Mouse (Mus musculus) midbrain, embryonic 13.5 days (tissue): ENCODE data around the gene Scarb1. TPM values are rescaled to one million over a fixed set of nuclear protein-coding genes. Genes with fewer than 3 reads are reported as not detected.

Experiments used
- ATAC-seq: fragments of 200-750 bp; cut with Nextera tagmentation; 2 replicates; pipeline ENCODE4 v1.8.0; 2017; ENCODE audit warnings: mild to moderate bottlenecking, moderate TSS enrichment, moderate library complexity
- H3K27ac ChIP-seq: fragments of 300-500 bp; sonication (generic); 2 replicates; pipeline ENCODE4 v1.5.1; 2015; ENCODE audit warnings: inconsistent platforms, mild to moderate bottlenecking, moderate library complexity
- H3K27me3 ChIP-seq: fragments of 300-500 bp; sonication (generic); 2 replicates; pipeline ENCODE4 v1.6.1; 2015; ENCODE audit warnings: mild to moderate bottlenecking, inconsistent platforms
- H3K36me3 ChIP-seq: fragments of 300-500 bp; sonication (generic); 2 replicates; pipeline ENCODE4 v1.6.1; 2015; ENCODE audit warnings: mild to moderate bottlenecking, inconsistent platforms
- H3K4me1 ChIP-seq: fragments of 300-500 bp; sonication (generic); replicated peaks from 2 replicates; pipeline ENCODE4 v1.6.1; 2015; ENCODE audit warnings: inconsistent platforms
- H3K4me2 ChIP-seq: fragments of 300-500 bp; sonication (generic); replicated peaks from 2 replicates; pipeline ENCODE4 v1.6.1; 2015; ENCODE audit warnings: moderate library complexity, mild to moderate bottlenecking, inconsistent platforms
- H3K4me3 ChIP-seq: fragments of 300-500 bp; sonication (generic); replicated peaks from 2 replicates; pipeline ENCODE4 v1.5.1; 2015; ENCODE audit warnings: mild to moderate bottlenecking, inconsistent platforms
- H3K9ac ChIP-seq: fragments of 300-500 bp; sonication (generic); replicated peaks from 2 replicates; pipeline ENCODE4 v1.6.1; 2015; ENCODE audit warnings: mild to moderate bottlenecking, inconsistent platforms
- H3K9me3 ChIP-seq: fragments of 300-500 bp; sonication (generic); 2 replicates; pipeline ENCODE4 v1.6.1; 2016; ENCODE audit warnings: mild to moderate bottlenecking, inconsistent platforms
- WGBS: fragments of 180-500 bp; shearing (Covaris S2); methylation state at CpG from one replicate; pipeline ENCODE4 v1.1.7; 2015; 5-methylcytosine and 5-hydroxymethylcytosine counted together
- polyA plus RNA-seq: library from polyadenylated mRNA; unstranded; fragments of >200 nt; fragmentation: Nextera tagmentation; extraction: Ambion mirVana; gene quantifications from 2 replicates; pipeline ENCODE4 v1.2.1, GENCODE M21; 2015

Scarb1 gene
- polyA plus RNA-seq, 1 experiment from 2014 or later: 22.8 TPM

DNA sequence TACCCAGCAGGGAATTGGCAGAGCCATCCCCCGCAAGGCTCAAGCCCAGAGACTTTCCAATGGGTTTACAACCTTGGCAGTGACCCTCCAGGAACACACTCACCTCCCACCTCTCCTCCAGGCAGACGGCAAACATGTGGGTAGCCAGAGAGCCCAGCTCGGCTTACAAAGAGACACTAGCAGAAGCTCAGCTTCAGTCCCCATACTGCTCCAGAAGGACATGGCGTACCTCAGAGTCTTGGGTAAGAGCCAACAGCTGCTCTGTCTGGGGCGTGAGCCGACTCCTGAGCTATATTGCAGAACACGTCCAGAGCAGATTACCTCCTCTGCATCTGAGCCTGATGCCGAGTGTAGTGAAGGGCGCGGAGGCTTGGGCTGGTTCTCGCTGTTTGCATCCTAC lies 15.0 kb downstream of the Scarb1 start:
- H3K27ac ChIP-seq: no peak overlapping the region
- H3K9ac ChIP-seq: no peak overlapping the region
- H3K36me3 ChIP-seq: no peaks in the 10 kb centered on the region
- H3K27me3 ChIP-seq: no peaks in the 10 kb centered on the region
- no peak overlapping the region for H3K4me2 ChIP-seq
- WGBS: 88% methylated on average over 11 of the region's 11 CpGs
- no peaks in the 10 kb centered on the region; the same call in 1 of the 2 replicates for H3K4me1 ChIP-seq
- ATAC-seq: no peak
- H3K4me3 ChIP-seq: no peak overlapping the region
- no peaks in the 10 kb centered on the region for H3K9me3 ChIP-seq

DNA sequence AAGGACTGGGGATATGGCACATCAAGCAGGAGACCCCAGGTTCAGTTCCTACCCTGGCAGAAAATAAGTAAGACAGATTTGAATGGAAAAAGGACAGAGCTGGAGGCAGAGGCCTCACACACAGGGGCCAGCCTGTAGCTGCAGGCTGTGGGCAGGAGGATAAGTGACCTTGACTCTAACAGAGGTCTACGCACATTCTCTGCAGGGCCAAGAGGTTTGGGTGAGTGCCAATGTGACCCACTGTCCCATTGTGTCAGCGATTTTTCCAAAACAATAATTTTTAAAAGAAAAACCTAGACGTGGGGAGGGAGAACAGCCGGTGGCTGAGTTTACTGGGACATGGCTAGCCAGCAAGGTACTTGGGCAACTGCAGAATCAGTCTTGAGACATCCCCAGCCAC lies 15.6 kb downstream of the Scarb1 start:
- H3K4me1 ChIP-seq: no peaks in the 10 kb centered on the region; the same call in 1 of the 2 replicates
- WGBS: 91% methylated on average over 4 of the region's 4 CpGs

DNA sequence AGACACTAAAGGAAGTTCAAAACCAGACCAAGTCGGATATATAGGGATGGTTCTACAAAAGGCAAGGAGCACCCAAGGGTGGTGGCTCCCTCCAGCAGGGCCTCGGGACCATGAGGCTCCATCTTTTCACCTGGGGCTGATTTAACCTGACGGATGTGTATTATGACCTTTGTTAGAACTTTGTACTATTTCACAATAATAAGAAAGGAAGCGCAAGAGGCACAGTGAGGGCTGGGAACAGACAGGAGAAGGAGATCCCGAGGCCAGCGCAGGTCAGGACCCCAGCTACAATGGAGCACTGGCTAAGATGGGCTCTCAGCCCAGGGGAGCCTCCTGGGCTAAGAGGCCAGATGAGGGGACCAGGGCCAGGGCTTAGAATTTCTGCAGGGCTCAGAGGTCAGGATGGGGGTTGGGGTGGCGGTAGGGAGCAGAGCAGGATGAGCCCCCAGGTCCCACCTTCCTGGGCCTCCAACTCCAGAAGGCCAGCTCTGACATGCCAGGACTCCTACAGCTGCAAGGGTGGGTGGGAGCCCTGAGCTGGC lies 16.9 kb downstream of the Scarb1 start:
- Histone ChIP-seq H3K27ac (no peak overlapping the region), H3K4me1 (no peaks in the 10 kb centered on the region; the same call in 1 of the 2 replicates), H3K4me2 (no peak overlapping the region), H3K36me3 (no peaks in the 10 kb centered on the region), H3K9ac (no peak overlapping the region), H3K9me3 (no peaks in the 10 kb centered on the region), H3K27me3 (no peaks in the 10 kb centered on the region), H3K4me3 (no peak overlapping the region)
- WGBS: 90% methylated on average over 7 of the region's 7 CpGs
- ATAC-seq: no peak

More for the DNA sequence above, 15.6 kb downstream of the Scarb1 start:
- H3K4me3 ChIP-seq: no peak overlapping the region
- H3K36me3 ChIP-seq: no peaks in the 10 kb centered on the region
- no peak overlapping the region for H3K4me2 ChIP-seq
- H3K27ac ChIP-seq: no peak overlapping the region
- no peak for ATAC-seq
- no peak overlapping the region for H3K9ac ChIP-seq
- no peaks in the 10 kb centered on the region for H3K27me3 ChIP-seq
- H3K9me3 ChIP-seq: no peaks in the 10 kb centered on the region

GRCm38 (mm10) chr5:125323128-125323527 lies 17.8 kb downstream of the Scarb1 start:
- no peak for ATAC-seq
- no peak overlapping the region for H3K9ac ChIP-seq
- H3K4me1 ChIP-seq: no peaks in the 10 kb centered on the region; the same call in 1 of the 2 replicates
- H3K27ac ChIP-seq: no peak overlapping the region
- no peaks in the 10 kb centered on the region for H3K27me3 ChIP-seq
- H3K4me2 ChIP-seq: no peak overlapping the region
- H3K9me3 ChIP-seq: no peaks in the 10 kb centered on the region
- 95% methylated on average over 6 of the region's 6 CpGs for WGBS
- H3K4me3 ChIP-seq: no peak overlapping the region
- H3K36me3 ChIP-seq: no peaks in the 10 kb centered on the region

GRCm38 (mm10) chr5:125321836-125322235 lies 19.1 kb downstream of the Scarb1 start:
- H3K36me3 ChIP-seq: no peaks in the 10 kb centered on the region
- no peak overlapping the region for H3K27ac ChIP-seq
- no peak overlapping the region for H3K4me2 ChIP-seq
- H3K9me3 ChIP-seq: no peaks in the 10 kb centered on the region
- no peaks in the 10 kb centered on the region for H3K27me3 ChIP-seq
- H3K9ac ChIP-seq: no peak overlapping the region
- WGBS: 80% methylated on average over 3 of the region's 3 CpGs
- no peak for ATAC-seq
- H3K4me1 ChIP-seq: no peaks in the 10 kb centered on the region; the same call in 1 of the 2 replicates
- H3K4me3 ChIP-seq: no peak overlapping the region

- no peak overlapping the region for H3K4me3 ChIP-seq
- H3K4me2 ChIP-seq: no peak overlapping the region
- no peaks in the 10 kb centered on the region for H3K9me3 ChIP-seq
- H3K27me3 ChIP-seq: no peaks in the 10 kb centered on the region
- no peaks in the 10 kb centered on the region; the same call in 1 of the 2 replicates for H3K4me1 ChIP-seq
- H3K27ac ChIP-seq: no peak overlapping the region
- no peak for ATAC-seq
- no peak overlapping the region for H3K9ac ChIP-seq
- WGBS: 89% methylated on average over 16 of the region's 16 CpGs
- H3K36me3 ChIP-seq: no peaks in the 10 kb centered on the region
Observed at GRCm38 (mm10) chr5:125319057-125319800, 21.7 kb downstream of the Scarb1 start.

GRCm38 (mm10) chr5:125317953-125318352 lies 22.9 kb downstream of the Scarb1 start:
- H3K27me3 ChIP-seq: no peaks in the 10 kb centered on the region
- WGBS: 96% methylated on average over 8 of the region's 8 CpGs
- H3K4me2 ChIP-seq: no peak overlapping the region
- no peaks in the 10 kb centered on the region for H3K36me3 ChIP-seq
- no peak overlapping the region for H3K27ac ChIP-seq
- no peaks in the 10 kb centered on the region for H3K9me3 ChIP-seq
- H3K9ac ChIP-seq: no peak overlapping the region
- H3K4me1 ChIP-seq: 0 out of 2 replicates have a peak, but pooled peaks cover 4% of the 10 kb centered on the region
- ATAC-seq: no peak
- H3K4me3 ChIP-seq: no peak overlapping the region

GRCm38 (mm10) chr5:125317296-125317695 lies 23.6 kb downstream of the Scarb1 start:
- Histone ChIP-seq H3K27ac (no peak overlapping the region), H3K9me3 (no peaks in the 10 kb centered on the region), H3K4me1 (0 out of 2 replicates have a peak, but pooled peaks cover 4% of the 10 kb centered on the region), H3K36me3 (no peaks in the 10 kb centered on the region), H3K4me2 (no peak overlapping the region), H3K27me3 (no peaks in the 10 kb centered on the region), H3K9ac (no peak overlapping the region), H3K4me3 (no peak overlapping the region)
- ATAC-seq: no peak
- WGBS: 86% methylated on average over 7 of the region's 7 CpGs

GRCm38 (mm10) chr5:125316771-125317170 lies 24.1 kb downstream of the Scarb1 start:
- Histone ChIP-seq H3K4me3 (no peak overlapping the region), H3K4me1 (0 out of 2 replicates have a peak, but pooled peaks cover 4% of the 10 kb centered on the region), H3K4me2 (no peak overlapping the region), H3K27ac (no peak overlapping the region), H3K9me3 (no peaks in the 10 kb centered on the region), H3K9ac (no peak overlapping the region), H3K27me3 (no peaks in the 10 kb centered on the region), H3K36me3 (no peaks in the 10 kb centered on the region)
- no peak for ATAC-seq
- WGBS: 82% methylated on average over 2 of the region's 2 CpGs

GRCm38 (mm10) chr5:125315110-125315509 lies 25.8 kb downstream of the Scarb1 start:
- Histone ChIP-seq H3K9me3 (no peaks in the 10 kb centered on the region), H3K27ac (no peak overlapping the region), H3K4me1 (0 out of 2 replicates have a peak, but pooled peaks cover 4% of the 10 kb centered on the region), H3K36me3 (no peaks in the 10 kb centered on the region), H3K4me3 (no peak overlapping the region), H3K4me2 (no peak overlapping the region), H3K9ac (no peak overlapping the region), H3K27me3 (no peaks in the 10 kb centered on the region)
- WGBS: 89% methylated on average over 1 of the region's 1 CpGs
- ATAC-seq: no peak

DNA sequence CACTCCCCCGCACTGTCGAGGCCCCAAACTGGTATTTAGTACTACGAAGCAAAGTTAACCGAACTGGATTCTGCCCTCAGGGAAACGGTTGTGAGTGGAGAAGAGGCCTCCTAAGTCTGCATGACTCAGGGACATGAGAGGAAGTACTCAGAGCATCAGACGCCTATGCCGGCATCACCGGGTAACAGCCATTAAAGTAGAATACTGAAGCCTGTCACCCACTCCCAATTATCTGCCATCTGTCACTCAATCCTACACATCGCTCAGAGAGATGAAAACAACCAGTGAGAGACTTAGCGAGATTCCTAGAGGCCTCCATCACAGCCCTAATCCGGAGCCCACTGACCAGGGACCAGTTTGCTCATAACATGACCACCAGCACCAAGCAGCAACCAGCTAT lies 26.9 kb downstream of the Scarb1 start:
- no peak overlapping the region for H3K9ac ChIP-seq
- H3K9me3 ChIP-seq: no peaks in the 10 kb centered on the region
- WGBS: 87% methylated on average over 11 of the region's 11 CpGs
- 0 out of 2 replicates have a peak, but pooled peaks cover 4% of the 10 kb centered on the region for H3K4me1 ChIP-seq
- no peak overlapping the region for H3K4me3 ChIP-seq
- H3K27ac ChIP-seq: no peak overlapping the region
- no peaks in the 10 kb centered on the region for H3K36me3 ChIP-seq
- no peak for ATAC-seq
- no peak overlapping the region for H3K4me2 ChIP-seq
- no peaks in the 10 kb centered on the region for H3K27me3 ChIP-seq

GRCm38 (mm10) chr5:125312970-125313597 lies 27.8 kb downstream of the Scarb1 start:
- no peak for ATAC-seq
- no peak overlapping the region for H3K27ac ChIP-seq

More at GRCm38 (mm10) chr5:125312970-125313597, 27.8 kb downstream of the Scarb1 start:
- H3K27me3 ChIP-seq: no peaks in the 10 kb centered on the region
- H3K4me1 ChIP-seq: 0 out of 2 replicates have a peak, but pooled peaks cover 4% of the 10 kb centered on the region
- no peaks in the 10 kb centered on the region for H3K9me3 ChIP-seq
- no peaks in the 10 kb centered on the region for H3K36me3 ChIP-seq
- no peak overlapping the region for H3K4me3 ChIP-seq
- H3K9ac ChIP-seq: no peak overlapping the region
- no peak overlapping the region for H3K4me2 ChIP-seq
- 84% methylated on average over 13 of the region's 13 CpGs for WGBS
